Mouse (Mus musculus) mouse trophoblast stem cell (cell line): ENCODE measurements around the gene Lrch1.

Source experiments
- in situ Hi-C, 2 experiments: fragments of 300-500 bp; cut with MseI, MboI; formaldehyde crosslinking; loops; 2 replicates in 1 of 2; 3 replicates in 1 of 2; pipeline ENCODE4 v1.15.1; 2025

Gene Lrch1

GRCm38 (mm10) chr14:74893085-74893648 is 54.5 kb downstream of the Lrch1 start:
- in situ Hi-C loops = no loop called here

GRCm38 (mm10) chr14:74889304-74889703 is 58.4 kb downstream of the Lrch1 start:
- in situ Hi-C loops = no loop called here

- in situ Hi-C loops = no loop called here
Measured at GRCm38 (mm10) chr14:74888103-74888502, 59.6 kb downstream of the Lrch1 start.

GRCm38 (mm10) chr14:74886453-74886852 is 61.2 kb downstream of the Lrch1 start:
- in situ Hi-C loops = no loop called here

GRCm38 (mm10) chr14:74884920-74885319 is 62.8 kb downstream of the Lrch1 start:
- in situ Hi-C loops = no loop called here

GRCm38 (mm10) chr14:74884024-74884680 is 63.5 kb downstream of the Lrch1 start:
- in situ Hi-C loops = no loop called here

- in situ Hi-C loops = no loop called here
Measured at GRCm38 (mm10) chr14:74883204-74883603, 64.5 kb downstream of the Lrch1 start.

- in situ Hi-C loops = no loop called here
Measured at GRCm38 (mm10) chr14:74882754-74883153, 64.9 kb downstream of the Lrch1 start.

- in situ Hi-C loops = no loop called here
Measured at GRCm38 (mm10) chr14:74880868-74881267, 66.8 kb downstream of the Lrch1 start.

- in situ Hi-C loops = no loop called here
Measured at GRCm38 (mm10) chr14:74879480-74879879, 68.2 kb downstream of the Lrch1 start.

- in situ Hi-C loops = no loop called here
Measured at GRCm38 (mm10) chr14:74877287-74877686, 70.4 kb downstream of the Lrch1 start.

GRCm38 (mm10) chr14:74871220-74871619 is 76.5 kb downstream of the Lrch1 start:
- in situ Hi-C loops = no loop called here

GRCm38 (mm10) chr14:74868902-74869230 is 78.8 kb downstream of the Lrch1 start:
- in situ Hi-C loops = no loop called here

GRCm38 (mm10) chr14:74868188-74868901 is 79.3 kb downstream of the Lrch1 start:
- in situ Hi-C loops = no loop called here

- in situ Hi-C loops = no loop called here
Measured at GRCm38 (mm10) chr14:74867076-74868042, 80.3 kb downstream of the Lrch1 start.

- in situ Hi-C loops = no loop called here
Measured at GRCm38 (mm10) chr14:74865738-74866137, 81.9 kb downstream of the Lrch1 start.

GRCm38 (mm10) chr14:74864805-74865483 is 82.7 kb downstream of the Lrch1 start:
- in situ Hi-C loops = no loop called here

- in situ Hi-C loops = no loop called here
Measured at GRCm38 (mm10) chr14:74861456-74861855, 86.2 kb downstream of the Lrch1 start.

GRCm38 (mm10) chr14:74859154-74859553 is 88.5 kb downstream of the Lrch1 start:
- in situ Hi-C loops = no loop called here

- in situ Hi-C loops = no loop called here
Measured at GRCm38 (mm10) chr14:74855429-74855828, 92.2 kb downstream of the Lrch1 start.

- in situ Hi-C loops = no loop called here
Measured at GRCm38 (mm10) chr14:74853759-74854100, 93.9 kb downstream of the Lrch1 start.
